Mouse (Mus musculus): ENCODE measurements around the gene Ghdc.
"Not testable (repeated sequence)": the region's sequence is repeated elsewhere in the genome, so short reads cannot be mapped to it uniquely, and the experiment has no call there.

Gene Ghdc

DNA sequence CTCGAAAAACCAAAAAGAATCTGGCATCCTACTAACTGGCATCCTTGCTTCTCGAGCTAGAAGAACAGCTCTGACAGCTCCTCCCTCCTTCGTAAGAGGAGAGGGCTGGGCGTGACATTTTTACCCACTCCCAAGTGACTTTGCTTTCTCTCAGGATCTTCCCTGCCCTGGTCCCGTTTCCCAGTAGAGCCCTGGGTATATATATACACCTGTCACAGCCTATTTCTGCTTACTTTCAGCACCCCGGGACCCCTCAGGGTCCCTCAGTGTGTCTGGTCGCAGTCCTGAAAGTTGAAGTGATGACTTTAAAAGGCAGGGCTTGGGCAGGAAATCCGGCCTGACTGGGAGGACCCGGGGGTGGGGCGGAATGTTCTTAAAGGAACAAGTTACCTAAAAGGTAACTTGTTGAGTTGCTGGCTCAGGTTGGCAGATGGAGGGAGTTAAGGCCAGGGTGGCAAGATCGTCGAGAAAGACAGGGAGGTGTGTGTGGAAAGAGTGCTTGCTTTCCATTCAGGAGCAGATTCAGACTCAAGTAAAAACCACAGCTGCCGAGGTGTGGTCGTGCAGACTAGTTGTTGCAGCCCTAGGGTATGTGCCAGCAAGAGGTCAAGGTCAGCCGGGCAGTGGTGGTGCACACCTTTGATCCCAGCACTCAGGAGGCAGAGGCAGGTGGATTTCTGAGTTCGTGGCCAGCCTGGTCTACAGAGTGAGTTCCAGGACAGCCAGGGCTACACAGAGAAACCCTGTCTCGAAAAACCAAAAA is at the start of gene Ghdc:
TSS of gene Ghdc (minus strand) at position 312 of the 763 bp plus-strand sequence.
- peak; percentile 77 for DNase-seq

DNA sequence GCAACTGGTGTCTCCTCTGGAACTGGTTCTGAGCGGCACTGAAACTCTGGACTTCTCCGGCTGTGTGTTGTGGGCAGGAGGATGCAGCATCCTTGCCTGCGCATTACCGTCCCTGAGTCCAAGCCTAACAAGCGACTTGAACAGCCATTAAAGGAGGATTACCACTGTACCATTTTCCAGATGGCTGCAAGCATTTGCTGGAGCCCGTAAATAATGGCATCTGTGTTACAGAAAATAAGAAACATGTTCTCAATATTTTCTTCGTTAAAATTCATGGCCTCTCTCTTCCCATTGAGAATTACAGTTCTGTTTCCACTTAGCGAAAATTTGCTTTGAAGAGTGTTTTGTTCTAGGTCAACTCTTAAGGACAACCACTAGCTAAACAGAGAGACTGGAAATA is 49.3 kb upstream of the Ghdc start:
- DNase-seq, result peak; percentile 18

DNA sequence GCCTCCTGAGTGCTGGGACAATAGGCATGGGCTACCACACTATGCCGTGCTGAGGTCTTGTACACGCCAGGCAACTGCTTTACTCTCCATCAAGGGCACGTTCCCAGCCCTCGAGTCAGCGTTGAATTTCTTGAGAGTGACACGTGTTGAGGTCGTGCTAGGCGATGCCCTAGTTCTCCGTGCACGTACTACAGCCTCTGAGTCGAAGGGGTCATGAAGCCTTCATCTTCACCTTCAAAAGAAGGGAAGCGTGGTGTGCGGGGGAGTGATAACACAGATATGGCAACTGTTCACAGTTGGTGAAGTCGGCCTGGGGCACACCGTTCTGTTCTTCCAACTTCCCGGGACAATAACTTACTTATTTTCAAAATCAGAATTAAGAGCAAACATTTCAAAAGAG is 48.9 kb upstream of the Ghdc start:
- no peak for DNase-seq

DNA sequence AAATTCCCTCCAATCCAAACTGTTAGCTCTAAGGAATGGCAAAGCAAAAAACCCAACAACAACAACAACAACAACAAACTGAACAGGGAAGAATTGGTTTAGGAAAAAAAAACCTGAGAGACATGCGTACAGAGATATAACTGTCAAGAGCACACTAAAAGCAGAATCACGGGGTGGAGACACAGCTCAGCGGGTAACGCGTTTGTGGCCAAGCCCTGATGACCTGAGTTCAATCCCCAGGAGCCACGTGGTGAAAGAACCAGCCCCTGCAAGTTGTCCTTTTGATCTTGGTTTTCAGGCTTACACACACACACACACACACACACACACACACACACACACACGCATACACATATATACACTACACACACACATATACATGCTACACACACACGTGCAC is 48.3 kb upstream of the Ghdc start:
- DNase-seq, result no peak

DNA sequence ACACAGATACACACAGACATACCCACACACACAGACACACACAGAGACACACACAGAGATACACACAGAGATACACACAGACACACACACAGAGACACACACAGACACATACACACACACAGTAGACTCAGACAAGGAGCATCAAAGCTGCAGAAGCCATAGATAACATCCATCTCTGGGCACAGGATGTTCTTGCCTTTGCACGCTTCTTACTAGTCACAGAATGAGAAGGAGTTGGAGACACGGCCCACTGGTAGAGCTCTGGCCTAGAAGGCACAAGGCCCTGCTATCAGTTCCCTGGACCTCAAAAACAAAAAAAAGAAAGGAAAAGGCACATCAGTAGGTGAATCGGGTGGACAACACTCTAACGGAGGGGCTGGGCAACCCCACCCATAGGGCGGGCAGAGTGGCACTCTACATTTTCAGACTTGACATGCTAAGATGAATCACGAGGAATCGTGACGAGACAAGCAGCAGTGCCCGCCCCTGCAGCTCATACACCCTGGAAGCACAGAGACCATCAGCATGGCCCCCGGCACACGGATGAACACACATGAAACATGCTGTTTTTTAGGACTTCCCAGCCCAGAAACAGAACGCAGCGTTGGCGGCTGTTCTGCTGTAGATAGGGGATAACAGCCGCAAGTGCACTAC is 47.7 kb upstream of the Ghdc start:
- DNase-seq, result no peak

DNA sequence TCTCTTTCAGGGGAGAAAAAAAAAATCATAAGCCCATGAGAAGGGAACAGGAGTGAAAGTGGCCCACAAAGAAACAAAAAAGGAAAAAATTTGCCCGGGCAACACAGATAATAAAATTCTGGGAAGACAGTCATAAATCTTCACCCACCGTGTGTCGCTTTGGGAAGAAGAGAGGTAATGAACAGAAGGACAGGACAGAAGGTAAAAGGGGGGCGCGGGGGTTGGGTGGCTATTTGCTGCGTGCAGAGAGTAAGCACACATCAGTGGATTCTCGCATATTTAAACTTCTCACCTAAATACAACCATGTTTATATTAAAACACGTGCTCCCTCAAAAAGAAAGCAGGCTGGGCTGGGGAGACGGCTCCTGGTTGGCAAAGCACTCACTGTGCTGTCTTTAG is 46.6 kb upstream of the Ghdc start:
- no peak for DNase-seq

DNA sequence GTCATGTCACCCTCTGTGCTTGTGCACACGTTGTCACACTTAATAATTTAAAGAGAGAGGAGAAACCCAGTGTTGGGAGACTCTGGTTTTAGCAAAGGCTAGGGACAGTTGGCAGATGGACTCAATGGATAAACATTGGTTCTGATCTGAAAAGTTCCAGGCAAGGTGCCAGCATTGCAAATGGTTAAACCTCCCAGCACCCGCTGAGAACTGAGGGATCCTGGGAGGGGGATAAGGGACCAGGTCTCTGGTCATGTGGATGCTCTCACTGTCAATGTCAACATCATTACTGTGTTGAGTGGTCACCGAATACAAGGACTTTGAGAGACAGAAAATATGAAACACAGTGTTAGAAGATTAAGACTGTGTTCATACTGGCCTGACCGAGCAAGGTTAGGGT is 46.0 kb upstream of the Ghdc start:
- no peak for DNase-seq

DNA sequence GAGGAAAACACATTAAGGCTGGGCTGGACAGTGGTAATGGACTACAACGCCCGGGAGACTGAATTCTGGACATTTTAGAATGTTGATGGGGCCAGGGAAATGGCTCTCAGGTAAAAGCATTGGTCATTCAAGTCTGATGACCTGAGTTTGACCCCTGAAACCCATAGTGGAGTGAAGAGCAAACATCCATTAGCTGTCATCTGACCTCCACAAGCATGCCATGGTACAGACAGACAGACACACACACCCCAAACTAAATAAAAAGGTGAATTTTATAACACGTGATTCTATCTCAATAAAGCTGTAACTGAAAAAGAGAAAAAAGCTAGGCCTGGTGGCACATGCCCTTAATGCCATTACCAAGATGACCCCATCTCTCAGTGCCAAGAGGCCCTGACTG is 45.6 kb upstream of the Ghdc start:
- DNase-seq, result no peak

DNA sequence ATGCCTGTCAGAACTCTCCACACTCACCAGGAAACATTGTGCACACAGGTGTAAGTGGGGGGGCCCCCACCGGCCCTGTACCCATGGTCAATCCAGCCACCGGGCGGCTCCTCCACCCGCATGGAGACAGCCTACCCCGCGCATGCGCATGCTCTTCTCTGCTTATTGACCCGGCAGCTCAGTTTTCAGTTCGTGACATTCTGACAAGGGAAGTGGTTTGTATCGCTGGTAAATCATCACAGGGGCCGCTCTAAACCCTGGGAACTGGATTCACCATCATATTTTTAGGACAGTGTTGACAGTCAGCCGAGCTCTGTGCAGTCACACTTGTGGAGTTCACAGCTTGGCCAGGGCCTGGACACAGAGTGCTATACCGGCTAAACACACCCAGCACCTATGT is 43.7 kb upstream of the Ghdc start:
- DNase-seq, result peak; percentile 51

DNA sequence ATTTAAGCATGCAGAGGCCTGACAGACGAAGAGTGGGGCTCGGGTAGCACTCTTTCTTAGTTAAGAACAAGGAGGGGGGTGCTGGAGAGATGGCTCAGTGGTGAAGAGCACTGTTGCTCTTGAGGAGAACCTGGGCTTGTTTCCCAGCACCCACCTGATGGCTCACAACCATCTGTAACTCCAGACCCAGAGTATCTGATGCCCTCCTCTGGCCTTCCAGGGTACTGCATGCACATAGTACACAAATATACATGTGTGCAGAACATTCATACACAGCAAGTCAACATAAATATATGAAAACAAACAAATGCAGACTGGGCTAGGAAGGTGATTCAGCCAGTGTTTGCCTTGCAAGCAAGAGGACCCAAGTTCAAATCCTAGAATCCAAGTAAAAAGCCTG is 40.4 kb upstream of the Ghdc start:
- no peak for DNase-seq

DNA sequence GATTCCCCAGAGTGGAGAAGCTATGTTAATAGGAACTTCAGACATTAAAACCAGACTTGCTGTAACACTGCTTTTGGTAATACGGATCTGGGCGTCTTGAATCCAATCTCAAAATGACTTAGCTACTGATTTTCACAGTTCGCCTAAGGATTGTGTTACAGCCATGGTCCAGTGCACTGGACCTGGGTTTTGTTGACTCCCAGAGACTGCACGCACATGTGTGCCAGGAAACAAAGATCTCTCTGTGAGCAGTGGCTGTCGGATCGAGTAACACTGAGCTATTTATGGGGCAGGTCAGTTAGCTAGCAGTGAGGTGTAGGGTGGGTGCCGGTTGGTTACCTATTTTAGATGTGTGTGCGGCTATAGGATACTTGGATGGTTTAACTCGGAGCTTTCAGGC is 39.8 kb upstream of the Ghdc start:
- DNase-seq, result peak; percentile 24

DNA sequence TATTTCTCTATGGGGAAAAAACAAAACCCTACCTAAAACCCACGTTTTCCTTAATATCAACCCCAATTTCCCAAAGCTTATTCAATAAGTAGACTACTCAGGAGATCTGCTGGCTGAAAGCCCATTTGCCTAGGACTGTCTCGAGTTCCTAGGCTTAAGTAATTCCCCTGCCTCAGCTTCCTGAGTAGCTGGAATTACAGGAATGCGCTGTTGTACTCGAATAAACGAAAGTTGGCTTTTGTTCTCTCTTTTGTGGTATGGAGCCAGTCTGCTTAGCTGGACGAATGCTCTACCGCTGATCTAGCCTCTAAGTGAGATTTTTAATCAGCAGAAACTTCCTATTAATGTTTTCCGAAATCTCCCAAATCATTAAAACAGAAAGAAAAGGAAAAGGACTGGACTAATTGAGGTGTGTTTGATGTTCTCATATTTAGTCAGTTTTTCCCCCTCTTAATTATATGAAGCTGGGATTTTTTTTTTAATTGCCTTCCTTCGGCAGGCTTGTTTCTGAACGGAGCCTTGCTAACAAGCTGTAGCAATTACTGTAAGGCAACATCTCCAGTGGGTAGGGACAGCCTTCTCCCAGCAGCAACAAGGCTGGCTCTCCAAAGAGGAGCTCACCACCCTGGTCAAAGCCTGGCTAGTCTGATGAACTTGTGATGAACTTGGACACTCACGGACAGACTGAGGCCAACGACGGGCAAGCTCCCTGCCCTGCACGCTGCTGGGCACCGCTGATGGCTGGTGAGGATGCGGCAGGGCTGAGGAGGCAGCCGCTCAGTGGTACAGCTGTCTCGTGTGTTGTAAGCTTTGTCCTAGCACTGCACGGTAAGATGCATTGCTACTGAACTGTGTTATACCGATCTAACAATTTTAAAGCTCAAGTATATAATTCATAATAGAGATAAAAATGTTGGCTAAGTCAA is 35.9 kb upstream of the Ghdc start:
- DNase-seq, result no peak

DNA sequence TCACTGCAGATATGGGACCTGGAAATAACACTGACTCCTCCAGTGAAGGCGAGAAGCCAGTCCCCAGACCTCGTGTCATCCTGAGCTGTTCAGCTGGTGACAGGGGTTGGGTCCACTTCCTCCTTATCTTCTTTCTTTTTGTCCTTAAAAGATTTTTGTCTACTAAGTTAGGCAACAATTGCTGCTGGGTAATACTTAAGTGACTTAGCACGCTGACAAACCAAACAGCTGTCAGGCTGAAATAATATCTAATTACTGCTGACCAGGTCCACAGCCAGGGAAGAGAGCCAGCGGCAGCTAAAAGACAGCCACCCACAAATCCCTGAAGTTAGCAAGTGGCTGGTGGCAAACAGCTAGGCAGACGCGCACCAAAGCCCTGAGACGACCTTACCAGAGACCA is 34.8 kb upstream of the Ghdc start:
- DNase-seq, result no peak

DNA sequence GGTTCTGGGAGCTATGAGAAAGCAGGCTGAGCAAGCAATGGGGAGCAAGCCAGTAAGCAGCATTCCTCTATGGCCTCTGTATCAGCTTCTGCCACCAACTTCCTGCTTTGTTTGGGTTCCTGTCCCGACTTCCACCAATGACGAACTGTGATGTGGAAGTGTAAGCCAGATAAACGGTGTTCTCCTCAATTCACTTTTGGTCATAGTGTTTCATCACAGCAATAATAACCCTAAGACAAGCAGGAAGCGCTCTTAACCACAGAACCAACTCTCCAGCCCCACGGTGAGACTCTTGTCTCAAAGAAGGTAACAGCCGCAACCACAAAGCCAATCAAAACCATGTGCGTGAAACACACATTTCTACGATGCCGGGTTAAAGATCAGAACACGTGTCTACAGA is 33.7 kb upstream of the Ghdc start:
- no peak for DNase-seq

DNA sequence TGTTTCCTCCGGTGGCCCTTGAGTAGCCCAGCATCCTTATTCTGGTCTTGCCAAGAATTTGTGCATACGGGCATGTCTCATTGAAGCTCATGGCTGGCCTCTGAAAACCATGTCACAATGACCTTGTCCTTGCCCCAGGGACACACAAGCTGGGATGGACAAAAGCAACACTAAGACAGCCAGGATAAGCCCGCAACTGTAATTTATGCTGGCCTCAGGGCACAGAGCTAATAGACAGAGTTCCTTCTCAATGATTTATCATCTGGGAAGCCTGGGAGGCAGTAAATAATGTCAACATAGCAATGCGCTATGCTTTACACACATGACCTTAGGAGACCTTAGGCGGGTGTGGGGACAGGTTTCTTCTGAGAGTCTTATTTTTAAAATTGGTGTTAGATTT is 28.7 kb upstream of the Ghdc start:
- peak; percentile 35 for DNase-seq

DNA sequence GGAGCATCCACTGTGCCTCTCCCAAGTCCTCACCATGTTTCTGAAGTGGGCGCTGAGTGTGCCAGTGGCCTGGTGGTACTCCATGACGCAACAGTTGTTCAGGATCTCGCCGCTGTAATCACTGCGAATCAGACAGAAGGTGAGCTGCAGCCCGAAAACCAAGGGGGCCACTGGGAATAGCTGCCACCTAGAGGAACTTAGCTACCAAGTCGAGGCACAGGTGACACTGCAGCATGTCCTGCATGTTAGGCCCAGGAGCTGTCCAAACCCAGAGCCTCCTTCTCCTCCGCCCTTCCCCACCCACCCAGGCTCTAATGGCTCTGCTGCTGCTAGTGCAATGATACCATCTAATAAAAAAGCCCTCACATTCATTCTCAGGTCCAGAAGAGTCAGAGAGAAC is 25.8 kb upstream of the Ghdc start:
- no peak for DNase-seq

DNA sequence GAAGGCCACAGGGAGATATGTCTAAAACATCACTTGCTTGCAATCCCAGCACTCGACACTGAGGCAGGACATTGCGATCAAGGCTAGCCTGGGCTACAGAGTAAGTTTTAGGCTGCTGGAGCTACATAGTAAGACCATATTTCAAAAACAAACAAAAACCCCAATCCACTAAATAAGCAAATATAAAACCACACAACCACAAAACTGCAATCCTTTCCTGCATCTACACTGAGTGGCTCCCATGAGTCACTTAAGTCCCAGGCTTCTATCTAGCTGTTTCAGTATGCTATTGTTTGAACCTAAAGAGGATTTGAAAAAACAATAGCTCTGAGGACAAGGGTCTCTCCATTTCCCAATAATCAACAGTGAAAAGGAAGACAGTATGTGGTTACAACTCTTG is 24.6 kb upstream of the Ghdc start:
- DNase-seq, result no peak

DNA sequence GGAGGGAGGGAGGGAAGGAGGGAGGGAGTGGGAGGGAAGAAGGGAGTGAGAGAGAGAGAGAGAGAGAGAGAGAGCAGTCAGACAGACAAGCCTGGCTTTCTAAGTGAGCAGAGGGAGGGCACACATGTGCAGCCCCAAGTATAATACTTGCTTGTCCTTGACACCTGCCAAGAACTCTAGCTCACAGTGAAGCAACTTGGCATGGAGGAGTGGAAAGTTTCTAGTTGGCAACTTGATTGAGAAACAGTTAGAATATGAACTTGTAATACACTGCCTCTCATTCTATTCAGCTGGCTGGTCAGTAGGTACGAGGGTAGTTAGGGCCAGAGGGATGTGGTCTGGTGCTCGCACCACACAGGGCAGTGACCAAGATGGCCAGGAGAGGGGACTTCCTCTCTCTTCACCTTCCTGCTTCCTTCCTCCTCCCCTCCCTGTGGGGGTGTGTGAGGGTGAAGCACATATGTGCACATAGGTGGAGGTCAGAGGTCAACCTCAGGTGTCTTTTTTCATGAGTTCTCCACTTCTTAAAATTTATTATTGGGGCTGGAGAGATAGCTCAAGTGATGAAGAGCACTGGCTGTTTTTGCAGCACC is 20.8 kb upstream of the Ghdc start:
- DNase-seq, result no peak

DNA sequence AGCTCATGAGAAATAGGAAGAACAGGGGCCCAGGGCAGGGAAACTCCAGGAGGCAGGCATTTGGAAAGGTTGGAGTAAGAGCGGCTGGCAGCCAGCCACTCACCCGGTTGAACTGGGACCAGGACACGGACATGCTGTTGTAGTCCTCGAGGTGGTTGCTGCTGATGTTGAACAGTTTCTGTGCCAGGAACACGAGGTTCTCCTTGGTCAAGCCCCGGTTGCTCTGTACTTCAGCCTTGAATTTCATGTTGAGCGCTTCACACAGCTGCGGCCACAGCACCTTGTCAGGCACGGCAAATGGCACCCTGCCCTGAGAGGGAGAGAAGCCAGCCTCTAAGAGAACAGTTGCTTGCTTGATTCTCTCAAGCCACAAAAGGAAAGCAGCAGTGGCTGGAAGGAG is 19.9 kb upstream of the Ghdc start:
- not testable (repeated sequence) for DNase-seq

DNA sequence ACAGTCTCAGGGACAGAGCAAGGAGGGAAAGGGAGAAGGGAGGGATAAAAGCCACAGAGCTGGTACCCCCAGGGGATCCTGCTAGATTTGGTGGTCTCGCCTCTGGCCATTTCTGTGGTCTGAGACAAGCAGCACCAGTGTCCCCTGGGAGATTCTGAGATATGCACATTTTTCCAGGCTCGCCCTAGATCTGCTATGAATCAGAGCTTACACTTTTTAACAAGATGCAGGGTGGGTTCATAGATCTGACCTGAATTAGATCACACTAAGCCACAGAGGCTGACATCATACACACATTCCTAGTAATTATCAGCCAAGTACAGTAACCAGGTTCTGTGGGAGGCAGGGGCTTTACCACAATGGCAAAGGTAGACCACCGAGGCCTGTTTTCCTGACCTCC is 18.9 kb upstream of the Ghdc start:
- DNase-seq, result no peak

DNA sequence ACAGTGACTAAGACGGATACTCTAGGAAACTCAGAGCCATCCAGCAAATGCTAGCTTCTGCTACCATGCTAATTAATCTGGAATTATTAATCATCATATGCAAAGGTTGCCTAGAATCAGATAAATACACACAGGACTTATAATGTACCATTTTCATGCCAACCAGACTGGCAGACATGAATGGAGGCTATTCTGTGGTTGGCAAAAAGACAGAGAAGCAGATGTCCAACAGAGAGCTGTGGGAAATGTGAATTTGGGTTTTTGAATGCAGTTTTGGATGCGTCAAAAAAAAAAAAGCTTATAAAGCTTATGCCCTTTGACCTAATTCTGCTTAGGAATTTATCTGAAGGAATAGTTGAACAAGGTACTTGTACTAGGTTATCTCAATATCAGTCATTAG is 15.0 kb upstream of the Ghdc start:
- no peak for DNase-seq

DNA sequence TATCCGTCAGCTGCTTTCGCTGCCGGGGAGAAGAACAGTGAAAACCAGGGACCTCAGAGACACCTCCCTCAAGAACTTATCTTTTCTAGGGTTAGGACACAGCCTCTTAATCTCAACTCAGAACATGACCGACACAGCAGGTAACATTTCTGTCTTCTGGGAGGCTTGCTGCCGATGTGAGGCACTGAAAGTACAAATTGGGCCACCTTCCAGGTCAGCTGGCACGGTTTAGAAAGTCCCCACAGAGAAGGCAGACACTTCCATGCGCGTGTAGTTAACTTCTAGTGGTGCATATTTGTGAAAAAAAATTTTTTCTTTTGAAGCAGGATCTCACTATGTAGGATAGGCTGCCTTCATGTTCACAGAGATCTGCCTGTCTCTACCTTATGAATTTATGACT is 13.5 kb upstream of the Ghdc start:
- DNase-seq, result no peak

DNA sequence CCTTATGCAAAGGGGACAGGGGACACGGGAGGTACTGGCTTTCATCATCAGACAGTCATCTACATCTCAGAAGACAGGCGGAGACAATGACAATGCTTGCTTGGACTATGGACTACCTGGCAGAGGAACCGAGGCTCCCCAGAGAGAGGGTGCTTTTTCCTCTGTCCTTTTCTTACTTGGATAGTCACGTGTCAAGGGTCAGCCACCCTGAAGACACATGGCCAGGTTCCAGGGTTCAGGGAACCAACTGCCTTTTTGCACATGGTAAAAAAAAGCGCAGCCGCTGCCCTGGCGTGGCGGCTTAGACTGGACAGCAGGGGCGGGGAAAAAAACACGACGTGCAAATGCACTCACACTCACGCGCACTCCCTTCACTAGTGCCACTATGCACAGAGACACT is 11.8 kb upstream of the Ghdc start:
- no peak for DNase-seq

All from embryo, embryonic 11 days (tissue).